Mouse (Mus musculus): ENCODE measurements around the gene Prdx6. TPM values are rescaled to one million over a fixed set of nuclear protein-coding genes. Genes with fewer than 3 reads are reported as not detected.
"Not testable (repeated sequence)": the region's sequence is repeated elsewhere in the genome, so short reads cannot be mapped to it uniquely, and the experiment has no call there.

The Prdx6 gene
- total RNA-seq, 2 experiments from 2014 or later: 321 to 335 TPM

GRCm38 (mm10) chr1:161252365-161252764 is 1.3 kb upstream of the Prdx6 start:
- intact Hi-C loops (cut with DNase I): no loop called here
- no peak for DNase-seq (ENCODE audit: low spot score in 2 of 2)

DNA sequence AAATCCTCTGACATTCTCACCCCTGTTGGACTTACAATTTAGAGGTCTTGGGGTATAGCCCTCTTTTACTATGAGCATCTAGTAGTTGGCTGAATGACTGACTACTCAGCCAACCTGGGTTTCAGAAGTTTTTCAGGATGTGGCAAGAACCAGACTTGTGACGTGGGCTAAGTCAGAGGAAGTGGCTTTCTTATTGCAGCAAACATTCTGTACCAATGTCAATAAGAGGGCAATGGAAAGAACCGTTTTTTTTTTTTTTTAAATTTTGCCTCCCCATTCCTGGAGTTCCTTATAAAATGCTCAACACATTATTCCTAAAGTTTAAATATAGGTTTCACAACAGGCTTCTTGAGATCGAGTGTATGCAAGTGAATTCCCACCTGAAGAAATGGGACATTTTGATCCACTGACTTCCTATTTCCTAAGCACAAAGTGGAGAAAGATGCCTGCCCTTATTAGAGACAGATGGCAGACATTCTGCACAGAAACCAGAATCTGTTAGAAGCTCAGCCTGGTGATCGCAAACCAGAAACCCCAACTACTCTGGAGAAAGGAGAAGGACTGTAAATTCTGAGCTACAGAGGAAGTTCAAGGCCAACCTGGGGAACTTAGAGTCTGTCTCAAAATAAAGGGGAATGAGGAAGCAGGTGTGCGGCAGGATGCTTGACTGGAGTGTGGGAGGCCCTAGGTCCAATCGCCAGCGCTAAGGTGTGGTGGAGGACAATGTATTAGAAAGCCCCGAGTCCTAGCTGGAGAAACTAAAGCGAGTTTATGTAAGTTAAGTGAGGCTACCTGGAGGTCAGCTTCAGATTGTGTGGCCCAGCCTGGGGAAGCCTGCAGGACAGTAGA is 622 bp upstream of the Prdx6 start:
- intact Hi-C loops (cut with DNase I): no loop called here

GRCm38 (mm10) chr1:161250031-161250603 is 902 bp downstream of the Prdx6 start:
- intact Hi-C loops (cut with DNase I): no loop called here

More for the DNA sequence above, 622 bp upstream of the Prdx6 start:
- no peak for DNase-seq (ENCODE audit: low spot score in 2 of 2)

DNA sequence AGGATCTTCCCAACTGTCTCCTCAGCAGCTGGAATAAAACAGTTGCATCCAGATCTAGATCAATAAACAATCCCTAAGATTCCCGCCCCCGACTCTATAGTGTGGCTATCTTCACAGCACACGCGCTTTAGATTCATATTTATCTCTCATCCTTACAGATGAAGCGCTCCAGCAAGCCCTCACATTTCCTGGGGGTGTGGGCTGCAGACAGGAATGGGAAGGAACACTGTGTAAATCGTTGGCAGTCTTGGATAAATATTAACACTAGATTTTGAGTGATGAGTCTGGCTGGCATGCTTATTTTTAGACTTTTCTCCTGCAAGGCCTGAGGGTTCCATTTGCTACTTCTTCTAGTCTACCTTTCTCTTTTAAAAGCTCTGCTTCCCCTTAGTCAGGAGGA is 1.6 kb downstream of the Prdx6 start:
- peak; percentile 30 to 43 for DNase-seq (ENCODE audit: low spot score in 2 of 2)
- intact Hi-C loops (cut with DNase I): loop anchor here (5.0 kb wide), 1 partner anchor 38 kb away; no protein-coding TSS in a partner anchor

More at GRCm38 (mm10) chr1:161250031-161250603, 902 bp downstream of the Prdx6 start:
- peak; percentile 37 to 42 for DNase-seq (ENCODE audit: low spot score in 2 of 2)

GRCm38 (mm10) chr1:161248685-161249084 is 2.3 kb downstream of the Prdx6 start:
- no peak for DNase-seq (ENCODE audit: low spot score in 2 of 2)
- intact Hi-C loops (cut with DNase I): loop anchor here (5.0 kb wide), 1 partner anchor 39 kb away; no protein-coding TSS in a partner anchor

GRCm38 (mm10) chr1:161247643-161248580 is 3.1 kb downstream of the Prdx6 start:
- intact Hi-C loops (cut with DNase I): loop anchor here (5.0 kb wide), 1 partner anchor 39 kb away; no protein-coding TSS in a partner anchor
- peak in 1 of 2 experiments; percentile 25 for DNase-seq (ENCODE audit: low spot score in 2 of 2)

- peak in 1 of 2 experiments; percentile 33 for DNase-seq (ENCODE audit: low spot score in 2 of 2)
- intact Hi-C loops (cut with DNase I): loop anchor here (5.0 kb wide), 1 partner anchor 40 kb away; no protein-coding TSS in a partner anchor
These were observed 3.8 kb downstream of the Prdx6 start for GRCm38 (mm10) chr1:161247176-161247575.

- intact Hi-C loops (cut with DNase I): no loop called here
- DNase-seq (ENCODE audit: low spot score in 2 of 2): no peak
These were observed 13.3 kb downstream of the Prdx6 start for GRCm38 (mm10) chr1:161237750-161238149.

GRCm38 (mm10) chr1:161237339-161237738 is 13.7 kb downstream of the Prdx6 start:
- intact Hi-C loops (cut with DNase I): no loop called here
- no peak for DNase-seq (ENCODE audit: low spot score in 2 of 2)

DNA sequence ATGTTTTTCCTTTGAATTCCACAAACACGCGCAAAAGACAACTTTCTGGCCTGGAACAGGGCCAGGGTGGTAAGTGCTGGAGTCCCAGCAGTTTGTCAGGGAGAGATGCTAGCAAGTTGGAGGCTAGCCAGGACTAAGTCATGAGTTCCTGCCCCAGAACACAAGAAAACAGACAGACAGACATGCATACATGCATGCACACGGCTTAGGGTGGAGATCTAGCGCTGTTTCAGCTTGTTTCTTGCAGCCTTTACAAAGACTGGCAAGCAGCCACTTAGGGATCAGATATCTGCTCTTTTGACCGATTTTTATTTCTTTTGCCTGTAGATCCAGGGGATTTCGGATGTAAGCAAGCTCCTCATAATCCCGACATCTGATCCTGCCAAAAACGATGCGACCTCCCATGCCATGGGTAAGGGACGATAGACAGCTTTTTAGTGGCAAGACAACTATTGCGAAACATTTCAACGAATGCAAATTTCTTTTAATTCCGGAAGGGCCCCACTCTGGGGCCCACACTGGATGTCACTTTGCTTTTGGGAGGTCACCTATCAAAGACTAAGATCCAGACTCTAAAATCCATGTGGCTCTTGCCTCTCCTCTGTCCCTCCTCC is 17.7 kb downstream of the Prdx6 start:
- no peak for DNase-seq (ENCODE audit: low spot score in 2 of 2)
- intact Hi-C loops (cut with DNase I): loop anchor here (5.0 kb wide), 1 partner anchor 54 kb away; no protein-coding TSS in a partner anchor

DNA sequence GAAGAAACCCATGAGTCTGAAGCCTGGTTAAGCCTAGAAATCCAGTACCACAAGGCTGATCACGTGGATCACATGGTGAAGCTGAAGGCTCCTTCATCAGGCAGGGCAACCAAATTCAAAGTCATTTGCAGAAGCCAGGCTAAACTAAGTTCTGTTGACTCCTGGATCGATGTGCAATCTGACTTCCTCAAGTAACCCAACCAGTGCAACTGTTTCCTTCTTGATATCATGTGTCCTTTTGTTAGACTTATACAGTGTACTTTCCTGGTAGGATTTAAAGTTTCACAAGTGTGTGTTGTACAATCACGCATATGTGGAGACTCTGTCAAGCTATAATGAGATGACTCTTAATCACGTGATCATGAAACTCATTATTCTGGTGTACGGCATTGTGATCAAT is 18.8 kb downstream of the Prdx6 start:
- intact Hi-C loops (cut with DNase I): loop anchor here (5.0 kb wide), 1 partner anchor 55 kb away; no protein-coding TSS in a partner anchor
- DNase-seq (ENCODE audit: low spot score in 2 of 2): no peak

GRCm38 (mm10) chr1:161224837-161225236 is 26.2 kb downstream of the Prdx6 start:
- intact Hi-C loops (cut with DNase I): no loop called here
- peak in 1 of 2 experiments; percentile 71 for DNase-seq (ENCODE audit: low spot score in 2 of 2)

- DNase-seq (ENCODE audit: low spot score in 2 of 2): peak in 1 of 2 experiments; percentile 60
- intact Hi-C loops (cut with DNase I): loop anchor here (10.0 kb wide), 1 partner anchor 515 kb away; no protein-coding TSS in a partner anchor
These were observed 31.2 kb downstream of the Prdx6 start for GRCm38 (mm10) chr1:161219816-161220215.

DNA sequence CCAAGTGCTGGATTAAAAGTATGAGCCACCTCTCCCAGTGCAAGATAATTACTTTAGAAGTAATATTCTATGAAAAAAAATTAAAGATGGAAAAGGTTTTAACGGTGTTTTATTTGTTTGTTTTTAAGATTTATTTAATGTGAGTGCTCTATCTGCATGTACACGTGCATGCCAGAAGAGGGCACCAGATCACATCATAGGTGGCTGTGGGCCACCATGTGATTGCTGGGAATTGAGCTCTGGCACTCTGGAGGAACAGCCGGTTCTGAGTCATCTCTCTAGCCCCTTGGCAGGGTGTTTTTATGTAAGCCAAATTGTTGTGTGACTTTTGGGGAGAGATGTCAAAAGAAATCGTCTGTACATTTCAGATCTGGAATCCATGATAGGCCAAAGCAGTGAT is 36.6 kb downstream of the Prdx6 start:
- no peak for DNase-seq (ENCODE audit: low spot score in 2 of 2)
- intact Hi-C loops (cut with DNase I): loop anchor here (2.0 to 10.0 kb wide), 2 partner anchors 72 to 520 kb away; no protein-coding TSS in a partner anchor

DNA sequence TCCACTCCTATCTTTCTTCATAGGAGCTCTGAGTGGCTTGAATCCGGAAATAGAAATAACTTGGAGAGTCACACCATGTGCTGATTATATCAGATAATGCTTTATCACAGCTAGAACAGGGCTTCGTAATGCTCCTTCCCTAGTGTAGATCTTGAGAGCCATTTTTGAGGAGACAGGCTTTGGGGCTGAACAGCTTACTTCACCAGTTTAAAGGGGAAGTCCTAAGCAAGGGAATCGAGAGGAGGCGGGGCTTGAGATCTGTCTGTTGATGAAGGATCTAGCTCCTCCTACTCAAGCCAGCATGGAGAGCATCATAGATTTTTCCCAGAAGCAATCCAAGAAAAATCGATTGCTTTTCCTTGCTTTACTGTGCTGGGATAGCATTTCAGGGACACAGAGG is 51.2 kb downstream of the Prdx6 start:
- DNase-seq (ENCODE audit: low spot score in 2 of 2): no peak
- intact Hi-C loops (cut with DNase I): loop anchor here (5.0 to 10.0 kb wide), 3 partner anchors 87 to 455 kb away; no protein-coding TSS in a partner anchor

DNA sequence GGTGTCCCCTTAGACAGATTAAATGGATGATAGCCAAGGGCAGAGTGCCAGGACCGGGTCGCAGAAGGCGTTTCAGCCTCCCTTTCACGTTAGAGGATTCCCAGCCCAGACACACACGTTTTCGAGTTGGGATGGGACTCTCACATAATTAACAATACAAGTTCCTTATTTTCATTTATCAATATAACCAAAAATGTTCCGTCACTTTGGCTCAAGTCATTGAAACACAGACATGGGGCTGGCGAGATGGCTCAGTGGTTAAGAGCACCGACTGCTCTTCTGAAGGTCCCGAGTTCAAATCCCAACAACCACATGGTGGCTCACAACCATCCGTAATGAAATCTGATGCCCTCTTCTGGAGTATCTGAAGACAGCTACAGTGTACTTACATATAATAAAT is 54.7 kb downstream of the Prdx6 start:
- intact Hi-C loops (cut with DNase I): loop anchor here (5.0 to 10.0 kb wide), 3 partner anchors 91 to 452 kb away; no protein-coding TSS in a partner anchor
- DNase-seq (ENCODE audit: low spot score in 2 of 2): not testable (repeated sequence)

GRCm38 (mm10) chr1:161195541-161196351 is 55.3 kb downstream of the Prdx6 start:
- intact Hi-C loops (cut with DNase I): loop anchor here (5.0 to 10.0 kb wide), 3 partner anchors 92 to 451 kb away; no protein-coding TSS in a partner anchor
- DNase-seq (ENCODE audit: low spot score in 2 of 2): peak; percentile 79 to 89

Measured in left cerebral cortex, postnatal 25 days (tissue).